Mouse (Mus musculus) megakaryocyte, embryonic 14.5 days (primary cell): ENCODE measurements around the gene Car7. TPM values are rescaled to one million over a fixed set of nuclear protein-coding genes. Genes with fewer than 3 reads are reported as not detected.

Source experiments
- H3K27me3 ChIP-seq: replicated peaks from 2 replicates; pipeline ENCODE3; 2012; ENCODE audit warnings: inconsistent platforms
- H3K36me3 ChIP-seq: replicated peaks from 2 replicates; pipeline ENCODE3; 2012; ENCODE audit warnings: low read length, inconsistent platforms, mixed read lengths
- H3K4me1 ChIP-seq: 2 replicates; pipeline ENCODE4 v1.6.1; 2012; ENCODE audit warnings: inconsistent platforms
- H3K4me3 ChIP-seq: replicated peaks from 2 replicates; pipeline ENCODE3; 2012; ENCODE audit warnings: moderate library complexity, mild to moderate bottlenecking, inconsistent platforms
- H3K9me3 ChIP-seq: 2 replicates; pipeline ENCODE4 v1.6.1; 2012; ENCODE audit warnings: inconsistent platforms
- FLI1 ChIP-seq: IDR thresholded peaks from 2 replicates; pipeline ENCODE4 v1.6.1; 2012; ENCODE audit warnings: low read length, inconsistent platforms, mixed read lengths
- GATA1 ChIP-seq: IDR thresholded peaks from 3 replicates; pipeline ENCODE4 v1.6.1; 2012; ENCODE audit warnings: mixed read lengths, low read length, inconsistent platforms, borderline replicate concordance
- polyA plus RNA-seq: library from polyadenylated mRNA; stranded (reverse); fragments of >175 nt; gene quantifications from 2 replicates; pipeline ENCODE4 v1.2.3, GENCODE M21; 2012; ENCODE audit warnings: low replicate concordance; ENCODE audit not compliant: insufficient read depth

Car7 gene
- polyA plus RNA-seq, 1 experiment = 1.1 TPM

GRCm38 (mm10) chr8:104539566-104539965 lies 5.1 kb downstream of the Car7 start:
- TF ChIP-seq FLI1 (no peak), GATA1 (no peak)
- Histone ChIP-seq H3K4me1 (peaks cover 47% of the 10 kb centered on the region), H3K36me3 (no peaks in the 10 kb centered on the region), H3K4me3 (no peak overlapping the region), H3K9me3 (0 out of 2 replicates have a peak, but pooled peaks cover 3% of the 10 kb centered on the region), H3K27me3 (peaks cover 71% of the 10 kb centered on the region)

- Histone ChIP-seq H3K27me3 (peaks cover 75% of the 10 kb centered on the region), H3K4me1 (peaks cover 43% of the 10 kb centered on the region), H3K9me3 (0 out of 2 replicates have a peak, but pooled peaks cover 3% of the 10 kb centered on the region), H3K4me3 (no peak overlapping the region), H3K36me3 (no peaks in the 10 kb centered on the region)
- TF ChIP-seq GATA1 = no peak
- TF ChIP-seq FLI1 = no peak
Observed at GRCm38 (mm10) chr8:104540238-104540637, 5.7 kb downstream of the Car7 start.

DNA sequence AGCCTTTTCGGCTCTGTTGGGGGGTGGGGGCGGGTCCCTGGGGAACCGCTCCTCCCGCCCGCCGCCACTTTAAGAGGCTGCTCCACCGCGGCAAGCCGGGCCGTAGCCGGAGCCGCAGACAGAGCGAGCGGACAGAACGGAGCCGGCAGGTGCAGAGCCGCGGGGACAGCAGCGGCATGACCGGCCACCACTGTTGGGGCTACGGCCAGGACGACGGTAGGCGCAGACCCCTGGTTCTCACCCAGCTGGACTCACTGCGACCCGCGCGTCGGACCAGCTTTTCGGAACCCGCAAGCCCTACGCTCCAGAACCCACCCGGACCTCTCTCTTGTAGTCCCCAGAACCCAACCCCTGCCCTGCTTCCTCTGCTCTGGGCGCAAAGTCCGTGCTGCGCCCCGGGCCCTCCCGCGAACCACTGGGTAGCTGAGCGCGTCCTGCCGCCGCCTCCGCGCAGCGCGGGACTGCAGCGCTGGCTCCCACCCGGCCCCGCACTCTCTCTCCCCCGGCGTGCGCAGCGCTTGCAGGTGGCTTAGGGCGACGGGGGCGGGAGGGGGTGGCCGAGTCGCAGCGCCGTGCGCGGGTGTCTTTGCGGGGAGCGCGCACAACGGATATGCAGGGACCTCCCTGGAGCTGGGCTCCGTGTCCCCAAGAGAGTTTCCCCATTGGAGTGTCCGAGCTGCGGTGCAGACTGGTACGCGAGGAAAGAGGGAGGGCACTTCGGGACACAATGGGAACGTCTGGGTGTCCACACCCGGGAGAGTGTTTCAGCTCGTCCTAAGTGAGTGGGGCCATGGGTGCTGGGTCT lies 6.4 kb downstream of the Car7 start:
- no peak for TF ChIP-seq GATA1
- no peak for TF ChIP-seq FLI1
- Histone ChIP-seq H3K9me3 (0 out of 2 replicates have a peak, but pooled peaks cover 3% of the 10 kb centered on the region), H3K36me3 (no peaks in the 10 kb centered on the region), H3K27me3 (peaks cover 79% of the 10 kb centered on the region), H3K4me3 (peak overlapping the region; percentile 88), H3K4me1 (peaks cover 36% of the 10 kb centered on the region)

- Histone ChIP-seq H3K36me3 (no peaks in the 10 kb centered on the region), H3K27me3 (peaks cover 82% of the 10 kb centered on the region), H3K9me3 (0 out of 2 replicates have a peak, but pooled peaks cover 3% of the 10 kb centered on the region), H3K4me1 (peaks cover 34% of the 10 kb centered on the region), H3K4me3 (peak overlapping the region; percentile 88)
- TF ChIP-seq GATA1 = no peak
- no peak for TF ChIP-seq FLI1
Observed at GRCm38 (mm10) chr8:104541515-104541880, 7.0 kb downstream of the Car7 start.

- Histone ChIP-seq H3K4me3 (peak overlapping the region; percentile 78), H3K27me3 (peaks cover 82% of the 10 kb centered on the region), H3K4me1 (peaks cover 34% of the 10 kb centered on the region), H3K36me3 (no peaks in the 10 kb centered on the region), H3K9me3 (0 out of 2 replicates have a peak, but pooled peaks cover 3% of the 10 kb centered on the region)
- TF ChIP-seq FLI1 (no peak), GATA1 (no peak)
Observed at GRCm38 (mm10) chr8:104542160-104542559, 7.7 kb downstream of the Car7 start.

- TF ChIP-seq FLI1 (no peak), GATA1 (no peak)
- Histone ChIP-seq H3K4me3 (no peak overlapping the region), H3K9me3 (0 out of 2 replicates have a peak, but pooled peaks cover 3% of the 10 kb centered on the region), H3K27me3 (peaks cover 82% of the 10 kb centered on the region), H3K4me1 (peaks cover 34% of the 10 kb centered on the region), H3K36me3 (no peaks in the 10 kb centered on the region)
Observed at GRCm38 (mm10) chr8:104543440-104544045, 9.1 kb downstream of the Car7 start.

DNA sequence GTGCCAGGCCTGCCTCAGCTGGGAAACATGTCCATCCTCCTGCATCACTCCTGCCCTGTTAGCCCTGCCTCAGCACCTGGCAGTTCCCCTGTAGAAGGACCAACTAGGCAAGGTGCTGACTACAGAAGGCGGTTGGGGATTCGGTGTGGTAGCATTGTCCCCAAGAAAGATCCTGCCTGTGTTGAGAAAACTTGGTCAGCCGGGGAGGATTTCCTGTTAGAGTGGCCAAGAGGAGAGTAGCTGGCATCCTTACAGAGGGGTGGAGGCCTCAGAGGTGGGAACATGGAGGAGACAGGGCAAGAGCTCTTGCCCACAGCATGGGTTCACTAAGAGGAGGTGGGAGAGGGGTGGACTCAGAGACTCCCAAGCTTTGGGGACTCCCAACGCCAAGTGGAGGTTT lies 20.7 kb downstream of the Car7 start:
- no peak for TF ChIP-seq GATA1
- no peak for TF ChIP-seq FLI1
- peaks cover 12% of the 10 kb centered on the region for H3K4me1 ChIP-seq
- H3K4me3 ChIP-seq = no peak overlapping the region
- H3K27me3 ChIP-seq = peaks cover 44% of the 10 kb centered on the region
- H3K36me3 ChIP-seq = no peaks in the 10 kb centered on the region
- H3K9me3 ChIP-seq = no peaks in the 10 kb centered on the region

GRCm38 (mm10) chr8:104557226-104557625 lies 22.7 kb downstream of the Car7 start:
- Histone ChIP-seq H3K36me3 (no peaks in the 10 kb centered on the region), H3K9me3 (no peaks in the 10 kb centered on the region), H3K4me3 (no peak overlapping the region), H3K4me1 (peaks cover 11% of the 10 kb centered on the region), H3K27me3 (peaks cover 33% of the 10 kb centered on the region)
- TF ChIP-seq GATA1 (no peak), FLI1 (no peak)

- H3K4me3 ChIP-seq = no peak overlapping the region
- no peaks in the 10 kb centered on the region for H3K9me3 ChIP-seq
- peaks cover 9% of the 10 kb centered on the region for H3K27me3 ChIP-seq
- no peak for TF ChIP-seq GATA1
- TF ChIP-seq FLI1 = no peak
- H3K36me3 ChIP-seq = no peaks in the 10 kb centered on the region
- peaks cover 10% of the 10 kb centered on the region for H3K4me1 ChIP-seq
Observed at GRCm38 (mm10) chr8:104560731-104561130, 26.2 kb downstream of the Car7 start.

DNA sequence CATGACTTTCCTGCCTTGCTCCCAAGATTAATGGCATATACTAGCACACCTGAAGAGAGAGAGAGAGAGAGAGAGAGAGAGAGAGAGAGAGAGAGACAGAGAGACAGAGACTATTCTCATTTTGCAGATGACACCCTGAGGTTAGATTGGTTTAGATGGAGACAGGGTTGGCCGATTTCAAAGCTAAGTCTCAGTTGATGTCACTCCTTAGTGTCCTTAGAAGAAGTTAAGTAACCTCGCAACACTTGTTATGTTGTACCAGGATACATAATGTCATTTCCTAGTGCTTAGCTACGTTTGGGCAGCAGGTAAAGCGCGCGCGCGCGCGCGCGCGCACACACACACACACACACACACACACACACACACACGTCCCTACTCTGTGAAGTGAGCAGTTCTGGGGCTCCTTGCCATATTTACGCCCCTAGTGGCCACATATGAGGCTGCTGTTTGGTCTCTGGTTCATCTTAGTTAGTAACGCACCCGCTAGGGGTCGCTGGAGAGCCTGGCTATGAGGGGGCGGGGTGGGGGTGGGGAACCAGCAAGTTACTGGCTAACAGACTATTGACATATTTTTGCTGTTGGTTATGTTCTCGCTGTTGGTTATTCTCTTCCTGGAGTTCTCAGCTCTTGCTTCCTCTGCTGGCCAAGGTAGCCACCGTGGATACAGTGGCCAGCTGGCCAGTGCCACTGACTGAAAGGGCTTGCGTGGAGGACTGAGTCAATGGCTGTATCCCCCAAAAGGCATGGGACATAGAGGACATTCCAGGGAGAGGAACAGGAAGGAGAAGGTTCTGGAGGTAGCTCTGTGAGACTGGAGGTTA lies 30.4 kb downstream of the Car7 start:
- Histone ChIP-seq H3K27me3 (no peaks in the 10 kb centered on the region), H3K4me3 (peak overlapping the region; percentile 81), H3K4me1 (peaks cover 17% of the 10 kb centered on the region), H3K9me3 (no peaks in the 10 kb centered on the region), H3K36me3 (no peaks in the 10 kb centered on the region)
- TF ChIP-seq FLI1 (no peak), GATA1 (no peak)
